Mouse (Mus musculus) induced T-regulatory cell, adult 2 months (primary cell): ENCODE measurements at regions not wholly inside any gene's neighbourhood (a gene's known extent, or its start where the extent isn't known, plus 50 kb on each side); places are given as distances from the start of the nearest gene placed in this dataset.
"Not testable (repeated sequence)": the region's sequence is repeated elsewhere in the genome, so short reads cannot be mapped to it uniquely, and the experiment has no call there.

Source experiments
- DNase-seq: peaks from one replicate; pipeline ENCODE4 v3.0.0-alpha.2; 2012; ENCODE audit warnings: low read depth

- DNase-seq: not testable (repeated sequence)
These were observed 57.1 kb downstream of the Nap1l2 start for GRCm38 (mm10) chrX:103129347-103129746.

- no peak for DNase-seq
These were observed 77.3 kb downstream of the Nap1l2 start for GRCm38 (mm10) chrX:103109181-103109580.

GRCm38 (mm10) chrX:103067730-103068621, 118.5 kb downstream of the Nap1l2 start:
- DNase-seq: not testable (repeated sequence)

- DNase-seq: not testable (repeated sequence)
These were observed 119.3 kb downstream of the Nap1l2 start for GRCm38 (mm10) chrX:103067107-103067506.

GRCm38 (mm10) chrX:103026256-103027028, 98.3 kb downstream of the 1700018G05Rik start:
- DNase-seq: peak; percentile 0

- DNase-seq: not testable (repeated sequence)
These were observed 97.3 kb downstream of the 1700018G05Rik start for GRCm38 (mm10) chrX:103025495-103025894.

GRCm38 (mm10) chrX:103013425-103014057, 85.4 kb downstream of the 1700018G05Rik start:
- DNase-seq: not testable (repeated sequence)

- not testable (repeated sequence) for DNase-seq
These were observed 84.4 kb downstream of the 1700018G05Rik start for GRCm38 (mm10) chrX:103012298-103013243.

- not testable (repeated sequence) for DNase-seq
These were observed 65.8 kb downstream of the 1700018G05Rik start for GRCm38 (mm10) chrX:102993956-102994355.
